Comparison of ENCODE assay signal across 8 mouse cellular contexts in genomic region chr1:55087401-55087904, GRCm38 (mm10). TPM values are rescaled to one million over a fixed set of nuclear protein-coding genes. Genes with fewer than 3 reads are reported as not detected.
DNase-seq lines count a peak whose midpoint lies in the region; ATAC-seq and TF ChIP-seq lines count a peak whose summit lies in the region.

No protein-coding gene starts in this region.

- no peak; a peak in 1 of 4 replicates for TF ChIP-seq EP300 in MEL (IDR thresholded peaks at IDR 0.05; ENCODE audit: low read depth in 1 of 2, low read length in 2 of 2)

- peak; percentile 61 to 68; a peak in 2 of 4 replicates for TF ChIP-seq POLR2A in MEL (IDR thresholded peaks at IDR 0.05; ENCODE audit: control insufficient read depth in 1 of 2, insufficient read depth in 1 of 2, low read depth in 1 of 2, low read length in 2 of 2, poor library complexity in 1 of 2)

- peaks cover 71% of the 10 kb centered on the region for H3K79me2 ChIP-seq in MEL (ENCODE audit: control insufficient read depth, insufficient read depth, low read length, poor library complexity)

- TF ChIP-seq RAD21 in MEL (IDR thresholded peaks at IDR 0.05; ENCODE audit: low read depth, low read length): no peak

- peak overlapping the region; percentile 82 for H3K27ac ChIP-seq in MEL (ENCODE audit: control insufficient read depth, low read depth, low read length)
- peak overlapping the region; percentile 98 for H3K27ac ChIP-seq in liver, embryonic 11.5 days (ENCODE audit: low read depth, low read length)
- peak overlapping the region; percentile 89 for H3K27ac ChIP-seq in neural tube, embryonic 15.5 days (replicated peaks)

- ATAC-seq in erythroid progenitor cell, adult 5-6 weeks (replicated peaks; ENCODE audit: low FRiP score, poor library complexity, severe bottlenecking): peak; percentile 37; the same call in 1 of the 2 replicates
- ATAC-seq in liver, embryonic 11.5 days (replicated peaks; ENCODE audit: low FRiP score): peak; percentile 27
- ATAC-seq in neural tube, embryonic 15.5 days (ENCODE audit: low FRiP score): peak; percentile 60
- no peak; the same call in 1 of the 2 replicates for ATAC-seq in megakaryocyte progenitor cell, adult 5-6 weeks (replicated peaks; ENCODE audit: poor library complexity)

- H3K27me3 ChIP-seq in MEL (ENCODE audit: control insufficient read depth in 1 of 2, insufficient read depth in 2 of 2, low read length in 2 of 2): no peaks in the 10 kb centered on the region
- no peaks in the 10 kb centered on the region for H3K27me3 ChIP-seq in liver, embryonic 11.5 days (replicated peaks; ENCODE audit: control insufficient read depth, insufficient read depth, low read length)
- no peaks in the 10 kb centered on the region for H3K27me3 ChIP-seq in neural tube, embryonic 15.5 days (replicated peaks)

- no peaks in the 10 kb centered on the region for H3K9me3 ChIP-seq in MEL (replicated peaks; ENCODE audit: insufficient read depth, low read length)
- no peaks in the 10 kb centered on the region for H3K9me3 ChIP-seq in liver, embryonic 11.5 days (ENCODE audit: control insufficient read depth, low read length)
- H3K9me3 ChIP-seq in neural tube, embryonic 15.5 days (replicated peaks): no peaks in the 10 kb centered on the region

- under 1% methylated on average over 51 of the region's 57 CpGs for WGBS in liver, embryonic 11.5 days
- WGBS in neural tube, embryonic 15.5 days: under 1% methylated on average over 38 of the region's 57 CpGs

- H3K4me2 ChIP-seq in liver, embryonic 11.5 days: peak overlapping the region; percentile 76
- H3K4me2 ChIP-seq in neural tube, embryonic 15.5 days: peak overlapping the region; percentile 77

- intact Hi-C loops in heart, postnatal 25 days (cut with DNase I): loop anchor here (1.0 to 5.0 kb wide), 4 partner anchors 35 to 150 kb away; partner anchors contain the start of genes Coq10b, Mars2, Mob4 and Sf3b1

- H3K9ac ChIP-seq in MEL (ENCODE audit: control insufficient read depth, low read depth, low read length, poor library complexity, severe bottlenecking): peak overlapping the region; percentile 96
- H3K9ac ChIP-seq in liver, embryonic 11.5 days (ENCODE audit: low read depth, low read length): peak overlapping the region; percentile 99
- peak overlapping the region; percentile 84 for H3K9ac ChIP-seq in neural tube, embryonic 15.5 days (replicated peaks)

- no peak for TF ChIP-seq CTCF in MEL (IDR thresholded peaks at IDR 0.05 in 2 of 3, conservative IDR thresholded peaks at IDR 0.05 in 1 of 3; ENCODE audit: control insufficient read depth in 1 of 3, insufficient read depth in 1 of 3, low read depth in 2 of 3, low read length in 3 of 3, poor library complexity in 1 of 3, severe bottlenecking in 1 of 3)

- H3K4me1 ChIP-seq in MEL (ENCODE audit: control insufficient read depth in 1 of 2, insufficient read depth in 2 of 2, low read length in 2 of 2): peaks cover 4 to 22% of the 10 kb centered on the region in 2 experiments; a peak in 3 of 4 replicates
- peaks cover 19% of the 10 kb centered on the region for H3K4me1 ChIP-seq in liver, embryonic 11.5 days (replicated peaks; ENCODE audit: control insufficient read depth, insufficient read depth, low read length)
- peaks cover 44% of the 10 kb centered on the region for H3K4me1 ChIP-seq in neural tube, embryonic 15.5 days

- peak; percentile 22 for DNase-seq in layer of hippocampus, adult 9-10 months (ENCODE audit: low spot score)
- no peak for DNase-seq in layer of hippocampus, adult 11-12 months (ENCODE audit: low spot score)
- DNase-seq in MEL (ENCODE audit: low read depth, low spot score): no peak
- DNase-seq in heart, postnatal 25 days (ENCODE audit: low spot score): peak; percentile 46
- DNase-seq in liver, embryonic 11.5 days (ENCODE audit: low spot score): no peak

- H3K36me3 ChIP-seq in MEL (ENCODE audit: control insufficient read depth in 1 of 2, insufficient read depth in 2 of 2, low read length in 2 of 2): peaks cover 22 to 56% of the 10 kb centered on the region in 2 experiments
- H3K36me3 ChIP-seq in liver, embryonic 11.5 days (ENCODE audit: control insufficient read depth, insufficient read depth, low read length): peaks cover 31% of the 10 kb centered on the region
- peaks cover 36% of the 10 kb centered on the region for H3K36me3 ChIP-seq in neural tube, embryonic 15.5 days

- H3K4me3 ChIP-seq in MEL (ENCODE audit: control insufficient read depth in 1 of 2, insufficient read depth in 1 of 2, low read depth in 2 of 2, low read length in 2 of 2): peak overlapping the region; percentile 85 to 97
- H3K4me3 ChIP-seq in liver, embryonic 11.5 days (ENCODE audit: low read depth, low read length): peak overlapping the region; percentile 98
- H3K4me3 ChIP-seq in neural tube, embryonic 15.5 days (replicated peaks): peak overlapping the region; percentile 75

TF ChIP-seq in MEL, 35 proteins besides CTCF, POLR2A, EP300 and RAD21 (continues in another document):
- peak; percentile 65 for TF ChIP-seq USF1 (IDR thresholded peaks at IDR 0.05; ENCODE audit: low read depth, low read length)
- TF ChIP-seq CHD1 (IDR thresholded peaks at IDR 0.05; ENCODE audit: low read depth, low read length): 0 out of 2 replicates have a peak, but pooled peaks have one; percentile 19
- no peak for TF ChIP-seq KAT2A (conservative IDR thresholded peaks at IDR 0.05; ENCODE audit: low read depth, low read length)
- no peak; the same call in 1 of the 2 replicates for TF ChIP-seq UBTF (IDR thresholded peaks at IDR 0.05; ENCODE audit: borderline replicate concordance, insufficient read depth, low read depth, low read length)
- peak; percentile 78 for TF ChIP-seq ZMIZ1 (IDR thresholded peaks at IDR 0.05; ENCODE audit: low read depth, low read length)
- TF ChIP-seq MYC (IDR thresholded peaks at IDR 0.05; ENCODE audit: low read depth, low read length): peak; percentile 96
- peak; percentile 88 for TF ChIP-seq MXI1 (IDR thresholded peaks at IDR 0.05; ENCODE audit: low read depth, low read length)
- TF ChIP-seq ZC3H11A (IDR thresholded peaks at IDR 0.05; ENCODE audit: low read depth, low read length): no peak
- peak; percentile 78; the same call in 1 of the 2 replicates for TF ChIP-seq POLR2AphosphoS2 (IDR thresholded peaks at IDR 0.05; ENCODE audit: low read length)
- peak; percentile 67; the same call in 1 of the 2 replicates for TF ChIP-seq BHLHE40 (IDR thresholded peaks at IDR 0.05; ENCODE audit: borderline replicate concordance, low read depth, low read length)
- TF ChIP-seq SIN3A (IDR thresholded peaks at IDR 0.05; ENCODE audit: low read length): peak; percentile 53

RNA-seq across cellular contexts. Expression of gene Hspe1, which starts 0.5 kb away (rescaled TPM):
- 883 and 942 TPM in 2 replicates for total RNA-seq in MEL (2012; rRNA removed)
- 100 to 1,000 TPM in 1 of 2 experiments, not detected in 1; 752 TPM for polyA plus RNA-seq in MEL (2012; ENCODE audit: insufficient read depth in 1 of 2, insufficient read length in 2 of 2, low read depth in 1 of 2, low replicate concordance in 2 of 2, missing spikeins in 1 of 2)
- total RNA-seq in erythroid progenitor cell, adult 5-6 weeks (2015; ENCODE audit: low replicate concordance): 63.4 and 84.3 TPM in 2 replicates
- 40.1 and 54.0 TPM in 2 replicates for total RNA-seq in erythroid progenitor cell, adult 5-6 weeks (2017; ENCODE audit: low replicate concordance)
- 100 to 1,000 TPM; 159 to 187 TPM for total RNA-seq in heart, postnatal 25 days (2021)
- polyA plus RNA-seq in liver, embryonic 11.5 days (2014; fragmentation: Nextera tagmentation; extraction: Ambion mirVana): 894 and 968 TPM in 2 replicates
- 253 and 287 TPM in 2 replicates for polyA plus RNA-seq in neural tube, embryonic 15.5 days (2015; fragmentation: Nextera tagmentation; extraction: Ambion mirVana)
- 379 and 404 TPM in 2 replicates for total RNA-seq in megakaryocyte progenitor cell, adult 5-6 weeks (2015)
- 524 and 562 TPM in 2 replicates for total RNA-seq in megakaryocyte progenitor cell, adult 5-6 weeks (2017)

RNA-seq across cellular contexts. Expression of gene Hspd1, which starts 0.6 kb away (rescaled TPM):
- 775 and 808 TPM in 2 replicates for total RNA-seq in MEL (2012; rRNA removed)
- 100 to 1,000 TPM; 306 to 885 TPM for polyA plus RNA-seq in MEL (2012; ENCODE audit: insufficient read depth in 1 of 2, insufficient read length in 2 of 2, low read depth in 1 of 2, low replicate concordance in 2 of 2, missing spikeins in 1 of 2)
- 21.3 and 49.9 TPM in 2 replicates for total RNA-seq in erythroid progenitor cell, adult 5-6 weeks (2015; ENCODE audit: low replicate concordance)
- 35.6 and 60.8 TPM in 2 replicates for total RNA-seq in erythroid progenitor cell, adult 5-6 weeks (2017; ENCODE audit: low replicate concordance)
- 100 to 1,000 TPM; 361 to 395 TPM for total RNA-seq in heart, postnatal 25 days (2021)
- polyA plus RNA-seq in liver, embryonic 11.5 days (2014; fragmentation: Nextera tagmentation; extraction: Ambion mirVana): 809 and 855 TPM in 2 replicates
- polyA plus RNA-seq in neural tube, embryonic 15.5 days (2015; fragmentation: Nextera tagmentation; extraction: Ambion mirVana): 280 and 346 TPM in 2 replicates
- 326 and 327 TPM in 2 replicates for total RNA-seq in megakaryocyte progenitor cell, adult 5-6 weeks (2015)
- total RNA-seq in megakaryocyte progenitor cell, adult 5-6 weeks (2017): 523 and 628 TPM in 2 replicates

RNA-seq across cellular contexts. Expression of gene Coq10b, which starts 34.9 kb away (rescaled TPM):
- total RNA-seq in MEL (2012; rRNA removed): 9.0 and 13.4 TPM in 2 replicates
- polyA plus RNA-seq in MEL (2012; ENCODE audit: insufficient read depth in 1 of 2, insufficient read length in 2 of 2, low read depth in 1 of 2, low replicate concordance in 2 of 2, missing spikeins in 1 of 2): 10 to 100 TPM in 1 of 2 experiments, 1 to 10 TPM in 1; 9.8 to 84.6 TPM
- total RNA-seq in erythroid progenitor cell, adult 5-6 weeks (2015; ENCODE audit: low replicate concordance): 12.6 and 21.0 TPM in 2 replicates
- 10.1 and 26.6 TPM in 2 replicates for total RNA-seq in erythroid progenitor cell, adult 5-6 weeks (2017; ENCODE audit: low replicate concordance)
- 10 to 100 TPM; 24.2 to 67.0 TPM for total RNA-seq in heart, postnatal 25 days (2021)
- 21.1 and 22.2 TPM in 2 replicates for polyA plus RNA-seq in liver, embryonic 11.5 days (2014; fragmentation: Nextera tagmentation; extraction: Ambion mirVana)
- polyA plus RNA-seq in neural tube, embryonic 15.5 days (2015; fragmentation: Nextera tagmentation; extraction: Ambion mirVana): 24.4 and 28.4 TPM in 2 replicates
- total RNA-seq in megakaryocyte progenitor cell, adult 5-6 weeks (2015): 20.7 TPM in 2 replicates
- 15.2 and 17.0 TPM in 2 replicates for total RNA-seq in megakaryocyte progenitor cell, adult 5-6 weeks (2017)

RNA-seq across cellular contexts. Expression of gene Mob4, which starts 43.6 kb away (rescaled TPM):
- 20.7 and 22.0 TPM in 2 replicates for total RNA-seq in MEL (2012; rRNA removed)
- 10 to 100 TPM; 26.6 to 62.1 TPM for polyA plus RNA-seq in MEL (2012; ENCODE audit: insufficient read depth in 1 of 2, insufficient read length in 2 of 2, low read depth in 1 of 2, low replicate concordance in 2 of 2, missing spikeins in 1 of 2)
- total RNA-seq in erythroid progenitor cell, adult 5-6 weeks (2015; ENCODE audit: low replicate concordance): 31.9 and 42.2 TPM in 2 replicates
- 46.0 and 70.0 TPM in 2 replicates for total RNA-seq in erythroid progenitor cell, adult 5-6 weeks (2017; ENCODE audit: low replicate concordance)
- total RNA-seq in heart, postnatal 25 days (2021): 10 to 100 TPM; 32.5 to 34.4 TPM
- 82.1 and 94.4 TPM in 2 replicates for polyA plus RNA-seq in liver, embryonic 11.5 days (2014; fragmentation: Nextera tagmentation; extraction: Ambion mirVana)
- 168 and 169 TPM in 2 replicates for polyA plus RNA-seq in neural tube, embryonic 15.5 days (2015; fragmentation: Nextera tagmentation; extraction: Ambion mirVana)
- total RNA-seq in megakaryocyte progenitor cell, adult 5-6 weeks (2015): 50.1 and 52.7 TPM in 2 replicates
- total RNA-seq in megakaryocyte progenitor cell, adult 5-6 weeks (2017): 35.1 and 37.7 TPM in 2 replicates

Comparison
In these comparisons a context has a peak if more than half of its experiments do, and no peak if none do; other contexts are left out.
1. DNase-seq: peak in layer of hippocampus, adult 9-10 months (single experiment) and heart, postnatal 25 days (single experiment); none in layer of hippocampus, adult 11-12 months (single experiment), MEL (single experiment) and liver, embryonic 11.5 days (single experiment).
2. RNA of gene Hspd1, which starts 0.6 kb away (total RNA-seq): 775 to 808 TPM in MEL, 326 to 628 TPM in megakaryocyte progenitor cell, adult 5-6 weeks and 361 to 395 TPM in heart, postnatal 25 days; 21.3 to 60.8 TPM in erythroid progenitor cell, adult 5-6 weeks; every median in the first group is over 4 times any median in the second.
3. Peak in every context shown above with its lines, with median percentiles within 50 percentile points of each other: H3K27ac ChIP-seq, H3K4me3 ChIP-seq and H3K9ac ChIP-seq.